Mouse (Mus musculus) monocyte, adult 2 months (primary cell): ENCODE data around the gene Olfr229.
"Not testable (repeated sequence)": the region's sequence is repeated elsewhere in the genome, so short reads cannot be mapped to it uniquely, and the experiment has no call there.

Source experiments
- DNase-seq, 2 experiments: peaks; one replicate each; pipeline ENCODE4 v3.0.0; 2022; ENCODE audit warnings: low spot score in 2 of 2, low read depth in 1 of 2

Olfr229 gene

GRCm38 (mm10) chr9:39907036-39907435 lies at the start of gene Olfr229:
Gene Olfr229, plus strand, starts transcription at chr9:39907336.
- no peak for DNase-seq

- no peak for DNase-seq
These were observed 41.0 kb upstream of the Olfr229 start, which contains the start of gene Olfr972 for GRCm38 (mm10) chr9:39866122-39866521. Gene Olfr972, plus strand, starts transcription at chr9:39866422.

- DNase-seq: not testable (repeated sequence)
These were observed 35.1 kb upstream of the Olfr229 start for GRCm38 (mm10) chr9:39871986-39872385.

GRCm38 (mm10) chr9:39877541-39878396 lies 29.4 kb upstream of the Olfr229 start:
- not testable (repeated sequence) for DNase-seq

GRCm38 (mm10) chr9:39905106-39905505 lies 2.0 kb upstream of the Olfr229 start:
- no peak for DNase-seq

- peak in 1 of 2 experiments; percentile 1 for DNase-seq
These were observed 2.8 kb downstream of the Olfr229 start for GRCm38 (mm10) chr9:39909939-39910338.

GRCm38 (mm10) chr9:39927975-39928836 lies 21.1 kb downstream of the Olfr229 start:
- not testable (repeated sequence) for DNase-seq

- DNase-seq: not testable (repeated sequence)
These were observed 21.7 kb downstream of the Olfr229 start for GRCm38 (mm10) chr9:39928837-39929236.

- DNase-seq: no peak
These were observed 30.1 kb downstream of the Olfr229 start, which contains the start of gene Olfr974 for GRCm38 (mm10) chr9:39937201-39937600. Gene Olfr974, plus strand, starts transcription at chr9:39937501.

GRCm38 (mm10) chr9:39951946-39952345 lies 44.8 kb downstream of the Olfr229 start, which contains the start of gene Olfr975:
Gene Olfr975, minus strand, starts transcription at chr9:39952046.
- no peak for DNase-seq

GRCm38 (mm10) chr9:39961033-39961432 lies 53.9 kb downstream of the Olfr229 start, which contains the start of gene Olfr976:
Gene Olfr976, minus strand, starts transcription at chr9:39961133.
- DNase-seq: not testable (repeated sequence)
